Mouse (Mus musculus) gastrocnemius, postnatal 4 days (tissue): ENCODE data around the gene Tef. TPM values are rescaled to one million over a fixed set of nuclear protein-coding genes. Genes with fewer than 3 reads are reported as not detected.

ENCODE experiments used
- DNase-seq, 2 experiments: peaks; one replicate each; pipeline ENCODE4 v3.0.0; 2021 to 2022; ENCODE audit warnings: low spot score in 2 of 2, mixed read lengths in 2 of 2
- total RNA-seq, 2 experiments: library from RNA; stranded (reverse); gene quantifications; 2 replicates each; pipeline ENCODE4 v1.2.3; 2021

Tef gene
- total RNA-seq, 2 experiments from 2014 or later = 112 to 117 TPM

- DNase-seq = no peak
Observed at GRCm38 (mm10) chr15:81822631-81823030, 20.4 kb downstream of the Tef start.

GRCm38 (mm10) chr15:81824832-81825231 is 22.6 kb downstream of the Tef start:
- DNase-seq = no peak

GRCm38 (mm10) chr15:81828426-81829207 is 26.4 kb downstream of the Tef start:
- DNase-seq = no peak

- DNase-seq = no peak
Observed at GRCm38 (mm10) chr15:81829208-81829580, 27.0 kb downstream of the Tef start.

- no peak for DNase-seq
Observed at GRCm38 (mm10) chr15:81830530-81830929, 28.3 kb downstream of the Tef start.

GRCm38 (mm10) chr15:81831136-81831825 is 29.1 kb downstream of the Tef start:
- DNase-seq = peak; percentile 69 to 91

GRCm38 (mm10) chr15:81832219-81832618 is 30.0 kb downstream of the Tef start:
- DNase-seq = no peak

GRCm38 (mm10) chr15:81833481-81833880 is 31.3 kb downstream of the Tef start:
- no peak for DNase-seq

- no peak for DNase-seq
Observed at GRCm38 (mm10) chr15:81834171-81834841, 32.1 kb downstream of the Tef start.

GRCm38 (mm10) chr15:81835007-81835880 is 33.0 kb downstream of the Tef start:
- no peak for DNase-seq

- peak; percentile 78 to 86 for DNase-seq
Observed at GRCm38 (mm10) chr15:81836124-81836821, 34.1 kb downstream of the Tef start.

- no peak for DNase-seq
Observed at GRCm38 (mm10) chr15:81836966-81837920, 35.0 kb downstream of the Tef start.

- DNase-seq = no peak
Observed at GRCm38 (mm10) chr15:81838554-81839235, 36.5 kb downstream of the Tef start.

- DNase-seq = peak in 1 of 2 experiments; percentile 61
Observed at GRCm38 (mm10) chr15:81839634-81840033, 37.4 kb downstream of the Tef start.

- DNase-seq = no peak
Observed at GRCm38 (mm10) chr15:81840306-81840705, 38.1 kb downstream of the Tef start.

- no peak for DNase-seq
Observed at GRCm38 (mm10) chr15:81842275-81842674, 40.1 kb downstream of the Tef start.

GRCm38 (mm10) chr15:81845033-81845625 is 42.9 kb downstream of the Tef start:
- DNase-seq = no peak

GRCm38 (mm10) chr15:81845724-81846123 is 43.5 kb downstream of the Tef start:
- DNase-seq = no peak
